Mouse (Mus musculus): ENCODE data around the gene Csk.

Gene Csk

DNA sequence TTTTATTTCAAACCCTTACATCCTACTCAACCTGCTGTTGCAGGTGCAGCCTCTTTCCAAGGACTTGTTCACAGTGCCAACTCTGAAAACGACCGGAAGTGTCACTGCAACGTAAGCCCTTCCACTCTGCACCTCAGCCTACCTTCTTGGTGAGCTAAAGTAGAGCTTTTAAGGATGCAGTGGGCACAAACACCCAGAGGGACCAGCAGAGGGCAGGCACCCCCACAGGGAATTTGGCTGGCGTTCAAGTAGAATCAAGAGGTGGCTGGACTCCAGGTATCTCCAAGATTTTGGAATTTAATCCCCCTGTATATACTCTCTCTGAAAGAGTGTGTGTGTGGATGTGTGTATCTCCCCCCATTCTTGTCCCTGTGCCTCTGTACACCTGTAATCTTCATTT is 4.4 kb upstream of the Csk start:
- DNase-seq (ENCODE audit: low spot score): no peak

DNA sequence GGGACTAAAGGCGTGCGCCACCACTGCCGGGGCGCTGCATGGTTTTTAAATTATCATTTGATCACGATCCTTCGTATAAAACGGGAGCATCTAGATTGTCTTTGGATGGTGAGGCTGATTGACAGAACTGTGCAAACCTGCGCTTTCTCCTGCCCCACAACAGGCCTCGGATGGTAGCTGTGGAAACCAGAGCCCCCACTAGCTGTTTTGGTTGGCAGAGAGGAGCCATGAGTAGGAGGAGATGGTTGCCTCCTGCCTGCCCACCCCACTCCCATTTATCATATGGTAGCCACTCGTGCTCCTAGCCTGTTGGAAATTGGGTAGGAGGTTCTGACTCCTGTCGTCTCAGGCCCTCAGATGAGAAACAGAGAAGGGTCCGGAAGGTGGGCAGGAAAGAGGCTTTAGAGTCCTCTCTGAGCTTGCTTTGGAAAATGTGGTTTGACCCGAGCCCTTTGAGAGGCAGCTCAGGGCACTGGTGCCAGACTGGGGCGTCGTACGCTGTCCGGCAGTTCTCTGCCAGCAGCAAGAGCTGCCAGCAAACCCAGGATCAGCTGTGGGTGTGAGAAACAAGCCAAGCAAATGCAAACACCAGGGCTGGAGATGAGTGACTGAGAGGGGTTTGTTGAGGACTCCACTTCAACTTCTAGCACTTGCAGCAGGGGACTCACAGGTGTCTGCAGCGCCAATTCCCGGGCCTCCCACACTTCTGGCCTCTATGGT is 3.4 kb upstream of the Csk start:
- DNase-seq (ENCODE audit: low spot score): no peak

DNA sequence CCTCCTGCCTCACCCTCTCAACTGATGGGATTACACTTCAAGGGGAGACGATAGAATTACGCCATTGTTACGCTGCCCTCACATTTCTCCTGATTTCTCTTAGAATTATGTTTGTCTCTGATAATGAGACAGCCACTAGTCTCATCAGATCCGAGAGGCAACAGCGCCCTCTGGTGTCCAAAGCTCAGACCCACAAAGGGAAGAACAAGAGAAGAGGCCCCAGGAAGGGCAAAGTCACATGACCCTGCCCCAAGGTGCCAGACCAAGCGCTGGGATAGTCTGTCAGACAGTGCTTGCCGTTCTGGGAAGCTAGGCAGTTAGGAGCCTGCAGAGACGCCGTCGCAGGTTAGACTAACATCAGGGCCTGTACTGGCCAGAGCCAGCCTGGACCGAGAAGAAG is 2.3 kb upstream of the Csk start:
- DNase-seq (ENCODE audit: low spot score): peak; percentile 92

DNA sequence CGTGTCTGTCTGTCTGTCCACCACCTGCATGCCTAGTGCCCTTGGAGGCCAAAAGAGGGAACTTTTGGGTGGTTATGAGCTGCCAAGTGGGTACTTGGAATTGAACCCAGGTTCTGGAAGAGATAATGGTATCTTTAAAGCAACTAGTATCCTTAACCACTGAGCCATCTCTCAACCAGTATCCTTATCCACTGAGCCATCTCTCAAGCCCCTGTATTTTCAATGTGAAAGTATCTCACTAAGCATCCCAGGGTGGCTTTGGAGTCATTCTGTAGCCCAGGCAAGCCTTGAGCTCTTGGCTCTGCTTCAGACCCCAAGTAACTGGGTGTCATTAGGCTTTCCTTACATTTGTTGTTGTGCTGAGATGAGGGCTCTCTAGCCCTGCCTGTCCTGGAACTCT is 1.5 kb upstream of the Csk start:
- no peak for DNase-seq (ENCODE audit: low spot score)

DNA sequence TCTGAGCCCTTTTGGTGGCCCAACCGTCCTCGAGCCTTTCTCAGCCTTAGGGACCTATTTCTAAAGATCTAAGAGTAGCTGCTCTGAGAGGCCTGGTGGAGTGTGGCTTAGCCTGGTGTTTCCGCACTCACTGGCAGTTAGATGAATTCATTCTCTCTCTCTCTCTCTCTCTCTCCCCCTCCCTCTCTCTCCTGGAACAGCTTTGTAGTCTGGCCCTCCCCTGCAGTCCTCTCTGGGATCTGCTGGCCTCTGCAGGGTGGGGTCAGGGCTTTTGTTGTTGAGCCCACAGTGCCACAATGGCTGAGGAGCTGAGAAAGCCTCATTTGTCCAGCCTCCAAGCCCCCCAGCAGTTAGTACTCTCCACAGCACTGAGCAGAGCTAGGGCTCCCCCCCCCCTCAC is 576 bp downstream of the Csk start:
- no peak for DNase-seq (ENCODE audit: low spot score)

DNA sequence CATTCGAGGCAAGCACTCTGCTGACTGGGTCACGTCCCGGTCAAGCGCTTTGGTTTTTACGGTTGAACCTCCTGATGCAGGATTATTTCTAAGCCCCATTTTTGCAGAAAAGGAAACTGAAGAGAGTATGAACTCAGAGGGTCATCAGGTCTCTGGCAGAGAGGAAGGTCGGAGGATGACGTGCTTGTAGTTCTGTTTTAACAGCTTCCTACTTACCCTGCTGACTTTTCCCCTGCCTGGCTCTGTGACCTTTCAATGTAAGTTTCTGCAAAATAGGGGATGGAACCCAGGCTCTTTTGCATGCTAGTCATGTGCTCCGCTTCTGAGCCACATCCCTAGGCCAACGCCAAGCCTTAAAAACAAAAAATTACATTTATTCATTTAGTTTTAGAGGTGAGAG is 1.1 kb downstream of the Csk start:
- no peak for DNase-seq (ENCODE audit: low spot score)

DNA sequence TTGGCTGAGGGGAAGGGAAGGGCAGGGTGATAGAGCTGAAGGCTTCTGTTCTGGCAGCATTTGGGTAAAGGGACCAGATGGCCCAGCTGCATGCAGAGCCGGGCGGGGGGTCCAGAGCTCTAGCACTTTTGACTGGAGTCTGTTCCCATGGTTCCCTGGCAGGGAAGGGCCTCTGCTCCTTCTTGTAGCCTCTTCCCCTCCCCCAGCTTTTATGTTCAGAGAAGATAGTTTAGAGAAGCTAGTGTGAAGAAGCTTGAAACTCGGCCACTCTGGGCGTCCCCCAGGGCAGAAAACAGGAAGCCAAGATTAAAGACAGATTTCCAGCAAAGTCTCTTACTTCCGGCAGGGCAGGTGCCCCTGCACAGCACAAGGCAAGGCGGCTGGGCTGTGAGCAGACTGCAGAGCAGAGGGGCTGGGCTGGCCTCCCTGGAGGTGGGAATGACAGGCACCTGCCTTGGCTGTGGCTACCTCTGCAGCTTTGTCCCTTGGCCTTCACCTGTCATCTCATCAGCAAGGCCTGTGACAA is 2.6 kb downstream of the Csk start:
- peak; percentile 72 for DNase-seq (ENCODE audit: low spot score)

DNA sequence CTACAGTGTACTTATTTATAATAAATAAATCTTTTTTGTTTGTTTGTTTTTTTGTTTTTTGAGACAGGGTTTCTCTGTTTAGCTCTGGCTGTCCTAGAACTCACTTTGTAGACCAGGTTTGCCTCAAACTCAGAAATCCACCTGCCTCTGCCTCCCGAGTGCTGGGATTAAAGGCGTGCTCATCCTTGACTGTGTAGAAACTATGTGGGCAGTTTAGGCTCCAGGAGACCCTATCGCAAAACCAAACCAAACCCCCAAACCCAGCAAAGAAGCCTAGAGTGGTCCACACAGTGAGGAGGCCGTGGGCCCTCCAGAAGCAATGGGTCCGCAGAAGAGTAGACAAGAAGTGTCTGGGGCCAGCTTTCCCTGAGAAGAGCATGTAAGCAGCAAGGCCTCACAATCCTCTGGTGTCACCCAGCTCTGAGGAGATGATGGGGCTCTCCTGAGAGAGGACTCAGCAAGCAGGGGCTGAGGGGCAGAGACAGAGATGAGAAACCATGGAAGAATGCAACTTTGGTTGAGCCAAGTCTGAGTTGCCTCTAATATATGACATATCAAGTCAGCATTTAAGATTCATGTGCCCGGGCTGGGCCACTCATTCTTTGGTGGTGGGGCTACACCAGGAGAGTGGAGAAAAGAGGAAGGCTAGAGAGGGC is 3.2 kb downstream of the Csk start:
- DNase-seq (ENCODE audit: low spot score): no peak

DNA sequence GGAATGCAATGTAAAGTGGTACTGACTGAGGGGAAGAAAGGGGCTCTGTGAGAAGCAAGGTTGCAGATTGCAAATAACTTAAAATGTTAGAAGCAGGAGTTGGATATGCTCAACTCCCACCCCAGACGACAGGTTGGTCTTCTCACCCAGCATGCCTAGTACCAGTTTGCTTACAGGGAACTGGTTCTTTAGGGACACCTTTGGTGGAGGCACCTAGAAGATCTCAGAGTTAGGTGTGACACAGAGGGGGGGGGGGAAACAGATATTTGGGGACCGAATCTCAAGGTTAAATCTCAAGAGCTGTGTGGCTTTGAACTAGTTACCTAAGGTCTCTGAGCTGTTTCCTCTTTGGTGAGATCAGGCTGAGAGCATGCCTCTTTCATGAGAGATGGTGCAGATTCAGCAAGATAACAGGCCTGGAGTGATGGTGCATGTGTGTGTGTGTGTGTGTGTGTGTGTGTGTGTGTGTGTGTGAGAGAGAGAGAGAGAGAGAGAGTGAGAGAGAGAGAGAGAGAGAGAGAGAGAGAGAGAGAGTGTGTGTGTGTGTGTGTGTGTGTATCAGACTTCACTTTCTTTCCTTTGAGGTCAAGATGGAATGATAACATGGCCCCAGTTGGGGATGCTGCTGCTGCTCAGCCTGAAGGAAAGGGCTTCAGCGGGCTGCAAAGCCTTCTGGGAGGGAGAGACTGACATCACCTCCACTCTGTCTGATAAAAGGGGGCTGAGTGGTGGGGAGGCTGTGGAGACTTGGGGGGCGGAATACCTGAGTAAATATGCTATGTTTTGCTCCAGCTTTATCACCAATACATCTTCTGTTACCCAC is 5.9 kb downstream of the Csk start:
- peak; percentile 75 for DNase-seq (ENCODE audit: low spot score)

DNA sequence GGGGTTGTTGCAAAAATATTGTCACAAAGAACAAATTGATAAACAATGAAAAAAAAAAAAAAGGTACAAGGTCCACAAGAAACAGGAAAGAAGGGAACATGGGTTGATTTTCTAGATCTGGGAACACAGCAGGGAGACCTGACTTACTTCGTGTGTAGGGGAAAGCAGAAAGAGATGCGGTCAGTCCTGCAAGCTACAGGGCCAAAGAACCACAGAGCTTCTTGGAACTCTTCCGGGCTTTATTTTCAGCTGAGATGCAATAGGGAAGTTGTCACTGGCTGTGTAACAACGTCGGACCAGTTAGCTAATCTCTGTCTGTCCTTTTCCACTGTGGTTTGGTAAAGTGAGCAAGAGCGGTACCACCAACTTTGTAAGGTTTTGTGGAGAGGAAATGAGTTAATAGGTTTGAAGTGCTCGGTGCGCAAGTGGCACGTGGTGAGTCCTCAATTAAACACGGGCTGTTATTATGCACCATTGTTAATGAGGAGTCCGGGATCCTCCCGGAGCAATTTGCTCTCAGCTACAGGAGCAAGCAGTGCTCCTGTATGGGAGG is 6.8 kb downstream of the Csk start:
- peak; percentile 56 for DNase-seq (ENCODE audit: low spot score)

DNA sequence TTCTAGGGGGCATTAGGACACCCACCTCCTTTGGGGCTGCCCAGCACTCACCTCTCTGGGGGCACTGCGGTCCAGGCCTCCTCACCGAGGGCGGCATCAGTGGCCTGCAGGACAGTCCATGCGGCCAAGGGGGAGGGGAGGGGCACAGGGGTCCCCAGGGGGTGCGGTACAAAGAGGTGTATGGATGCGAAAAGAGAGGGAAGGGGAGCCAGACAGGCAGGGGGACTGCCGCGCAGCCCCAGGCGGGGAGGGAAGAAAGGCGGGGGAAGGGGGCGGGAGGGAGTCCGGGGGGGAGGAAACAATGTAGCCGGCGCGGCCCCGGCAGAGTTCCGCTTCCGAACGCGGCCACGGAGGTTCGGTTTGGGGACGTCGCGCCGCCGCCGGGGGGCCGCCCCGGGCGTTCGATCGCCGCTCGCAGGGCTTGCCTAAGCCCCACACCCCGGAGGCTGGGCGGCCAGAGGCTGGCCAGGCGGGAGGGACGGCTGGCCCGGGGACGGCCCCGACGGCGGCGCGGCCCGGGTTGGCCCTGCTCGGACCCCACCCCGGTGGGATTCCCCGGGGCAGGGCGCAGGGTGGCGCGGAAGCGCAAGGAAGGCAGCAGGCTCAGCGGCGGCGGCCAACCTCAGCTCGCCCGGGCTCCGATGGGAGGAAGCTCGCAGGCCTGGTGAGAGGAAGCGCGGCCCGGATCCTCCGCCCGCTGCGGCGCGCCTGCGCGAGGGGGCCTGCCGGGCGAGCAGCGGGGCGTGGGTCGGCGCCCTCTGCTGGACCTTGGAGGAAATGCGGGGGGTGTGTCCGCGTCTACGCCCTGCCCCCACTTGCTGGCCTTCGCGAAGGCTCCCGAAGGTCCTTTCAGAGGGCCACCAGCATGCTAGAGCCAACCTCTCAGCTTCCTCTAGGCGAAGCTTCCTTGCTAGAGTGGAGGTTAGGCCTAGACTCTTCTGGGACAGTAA is 8.2 kb downstream of the Csk start:
- DNase-seq (ENCODE audit: low spot score): peak; percentile 92

DNA sequence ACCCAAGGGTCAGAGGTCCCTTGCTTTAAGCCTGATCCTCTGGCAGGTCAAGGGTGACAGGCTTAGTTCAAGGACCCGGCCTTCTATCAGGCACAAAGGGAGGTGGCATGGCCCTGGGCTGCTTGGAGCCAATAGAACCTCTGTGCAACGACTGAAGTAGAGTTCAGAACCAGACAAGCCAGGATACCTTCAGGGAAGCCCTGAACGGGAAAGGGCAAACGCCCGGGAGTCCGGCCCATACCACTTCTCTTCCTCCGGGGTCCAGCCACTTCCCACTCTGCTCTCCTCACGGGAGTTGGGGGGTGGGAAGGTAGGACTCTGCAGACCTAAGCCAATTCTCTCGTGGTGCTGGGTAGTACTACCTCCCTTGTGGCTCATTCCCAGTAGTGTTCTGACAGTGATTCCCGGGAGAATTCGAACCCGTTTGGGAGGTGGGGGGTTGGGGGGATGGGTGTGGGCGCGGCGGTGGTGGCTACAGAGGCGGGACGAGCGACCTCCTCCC is 8.9 kb downstream of the Csk start:
- no peak for DNase-seq (ENCODE audit: low spot score)

DNA sequence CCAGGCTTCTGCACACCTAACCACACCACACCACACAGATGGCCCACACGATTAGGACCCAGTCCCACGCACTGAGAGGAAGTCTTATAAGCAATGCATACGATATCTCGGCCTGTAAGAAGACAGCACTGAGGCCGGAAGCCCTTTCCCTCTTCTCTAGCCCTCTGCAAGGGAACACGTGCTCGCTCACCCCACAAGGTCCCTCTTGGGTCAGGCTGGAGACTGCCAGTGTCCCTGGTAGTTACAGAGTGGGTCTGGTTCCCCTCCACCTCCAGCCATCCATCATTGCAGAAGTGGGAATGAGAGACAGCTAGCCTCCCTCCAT is 9.6 kb downstream of the Csk start:
- DNase-seq (ENCODE audit: low spot score): peak; percentile 34

DNA sequence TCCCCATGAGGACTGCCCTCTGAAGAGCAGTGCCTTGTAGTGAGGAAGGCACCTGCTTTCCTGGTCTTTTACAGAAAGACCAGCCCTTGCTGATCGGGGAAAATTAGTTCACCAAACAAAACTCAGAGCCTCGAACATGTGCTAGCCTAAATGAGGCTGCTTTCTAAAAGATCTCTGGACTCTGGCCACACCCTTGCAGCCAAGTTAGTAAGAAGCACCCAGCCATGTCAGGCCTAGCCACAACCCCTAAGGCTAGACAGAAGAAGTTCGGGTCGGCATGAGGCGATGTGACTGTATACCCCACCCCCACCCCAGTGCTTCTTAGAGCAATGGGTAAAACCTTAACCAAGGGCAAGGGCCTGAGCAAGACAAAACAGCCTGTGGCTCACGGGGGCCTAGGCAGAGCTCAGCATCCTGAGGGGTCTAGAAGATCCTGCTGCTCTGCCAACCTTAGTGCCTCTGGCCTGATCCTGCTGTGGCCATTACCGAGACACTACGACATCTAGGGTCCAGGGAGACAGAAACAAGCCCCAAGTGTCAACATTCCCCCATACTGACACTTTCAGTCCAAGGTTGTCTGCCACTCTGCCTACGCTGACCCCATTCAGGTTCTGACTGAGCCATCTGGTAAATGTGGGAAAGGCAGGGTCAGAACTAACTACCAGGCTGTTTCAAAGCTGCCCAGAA is 10.1 kb downstream of the Csk start:
- DNase-seq (ENCODE audit: low spot score): no peak

DNA sequence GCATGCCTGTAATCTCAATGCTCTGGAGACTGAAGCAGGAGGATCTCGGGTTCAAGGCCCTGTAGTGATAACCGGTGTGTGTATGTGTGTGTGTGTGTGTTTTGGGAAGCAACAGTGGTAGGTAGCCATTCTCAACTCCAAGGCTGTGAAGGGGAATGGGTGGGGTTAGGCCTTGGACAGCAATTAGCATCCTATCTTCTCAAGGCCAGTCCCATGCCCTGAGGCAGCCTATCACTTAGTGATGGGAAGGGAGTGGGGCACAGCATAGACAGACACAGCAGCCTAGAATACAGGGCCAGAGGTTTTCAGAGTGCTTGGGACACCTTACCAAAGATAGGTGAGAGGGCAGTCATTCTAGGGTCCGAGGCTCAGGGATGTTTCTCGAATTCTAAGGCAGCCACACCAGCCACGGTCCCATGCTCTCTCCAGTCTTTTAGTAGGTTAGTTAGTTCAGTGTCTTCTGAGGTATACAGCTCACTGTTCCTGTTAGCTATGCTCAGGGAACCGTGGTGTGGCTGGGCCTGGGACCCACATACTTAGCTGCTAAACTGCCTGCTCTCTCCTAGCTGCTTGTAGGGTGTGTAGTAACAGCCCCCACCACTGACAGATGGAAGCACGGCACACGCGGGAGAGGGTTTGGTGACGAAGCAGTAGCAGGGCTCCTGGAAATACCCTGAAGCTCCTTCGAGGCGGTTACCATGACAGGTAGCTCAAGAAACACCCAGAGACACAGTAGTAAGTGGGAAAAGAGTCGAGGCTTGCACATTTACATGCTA is 11.5 kb downstream of the Csk start:
- DNase-seq (ENCODE audit: low spot score): peak; percentile 56

DNA sequence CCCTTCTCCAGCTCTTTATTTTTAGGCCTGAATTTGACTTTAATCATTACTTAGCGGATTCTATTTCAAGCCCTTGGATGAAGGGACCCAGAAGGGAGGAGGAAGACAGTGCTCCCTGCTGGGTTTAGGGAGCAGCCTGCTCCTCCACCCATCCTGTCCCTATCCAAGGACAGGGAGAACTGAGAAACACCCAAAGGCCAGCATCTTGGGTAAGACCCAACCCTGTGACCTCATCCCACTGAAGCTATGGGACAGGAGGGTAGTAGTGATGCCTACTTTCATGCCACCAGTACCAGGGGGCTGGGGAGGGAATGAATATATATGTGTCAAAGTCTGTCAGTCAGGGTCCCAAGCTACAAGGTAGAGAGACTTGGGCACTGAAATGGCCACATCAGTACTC is 12.4 kb downstream of the Csk start:
- DNase-seq (ENCODE audit: low spot score): no peak

DNA sequence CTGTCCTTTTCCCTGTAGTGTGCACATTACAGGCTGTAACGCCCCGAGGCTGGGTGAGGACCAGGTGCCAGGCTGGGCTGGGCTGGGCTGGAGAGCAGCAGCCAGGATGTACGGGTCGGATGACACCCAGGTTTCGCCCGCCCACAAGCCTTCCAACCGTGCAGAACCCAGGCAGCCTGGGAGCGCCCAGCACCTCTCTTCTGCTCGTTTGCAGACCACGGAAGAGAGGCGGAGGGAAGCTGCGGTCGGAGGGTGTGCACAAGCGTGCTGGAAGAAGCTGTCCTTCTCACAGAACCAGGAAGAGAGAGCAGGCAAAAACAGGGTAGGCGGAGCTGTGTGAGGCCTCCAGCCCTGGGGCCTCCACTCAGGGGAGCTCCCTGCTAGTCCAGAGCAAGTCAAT is 13.0 kb downstream of the Csk start:
- DNase-seq (ENCODE audit: low spot score): peak; percentile 94

DNA sequence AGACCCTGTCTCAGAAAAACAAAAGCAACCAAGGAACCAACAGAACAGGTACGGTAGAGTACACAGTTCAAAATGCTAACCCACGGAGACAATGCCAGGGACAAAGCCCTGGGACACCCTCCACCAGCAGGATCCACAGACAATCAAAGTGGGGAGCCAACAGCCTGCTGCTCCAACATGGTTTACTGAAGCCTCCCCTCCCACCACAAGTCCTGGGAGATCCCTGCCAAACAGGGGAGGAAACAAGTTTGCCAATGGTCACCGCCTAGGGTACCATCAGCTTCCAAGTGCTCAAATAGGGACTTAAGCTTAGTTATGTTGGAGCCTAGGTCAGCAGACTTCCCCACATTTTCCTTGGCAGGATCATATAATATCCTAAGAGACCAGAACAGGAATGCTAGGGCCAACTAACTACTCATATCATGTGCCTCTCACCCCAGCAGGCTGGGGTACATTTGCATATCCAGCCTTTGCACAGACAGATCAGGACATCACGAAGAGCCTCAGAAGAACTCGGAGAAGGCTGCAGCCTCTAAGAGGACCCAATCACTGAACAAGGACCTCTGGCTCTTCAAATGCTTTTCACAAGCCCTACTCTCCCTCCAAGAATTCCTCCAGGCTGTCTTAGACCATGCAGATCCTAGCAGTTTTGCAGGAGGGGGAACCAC is 13.6 kb downstream of the Csk start:
- no peak for DNase-seq (ENCODE audit: low spot score)

DNA sequence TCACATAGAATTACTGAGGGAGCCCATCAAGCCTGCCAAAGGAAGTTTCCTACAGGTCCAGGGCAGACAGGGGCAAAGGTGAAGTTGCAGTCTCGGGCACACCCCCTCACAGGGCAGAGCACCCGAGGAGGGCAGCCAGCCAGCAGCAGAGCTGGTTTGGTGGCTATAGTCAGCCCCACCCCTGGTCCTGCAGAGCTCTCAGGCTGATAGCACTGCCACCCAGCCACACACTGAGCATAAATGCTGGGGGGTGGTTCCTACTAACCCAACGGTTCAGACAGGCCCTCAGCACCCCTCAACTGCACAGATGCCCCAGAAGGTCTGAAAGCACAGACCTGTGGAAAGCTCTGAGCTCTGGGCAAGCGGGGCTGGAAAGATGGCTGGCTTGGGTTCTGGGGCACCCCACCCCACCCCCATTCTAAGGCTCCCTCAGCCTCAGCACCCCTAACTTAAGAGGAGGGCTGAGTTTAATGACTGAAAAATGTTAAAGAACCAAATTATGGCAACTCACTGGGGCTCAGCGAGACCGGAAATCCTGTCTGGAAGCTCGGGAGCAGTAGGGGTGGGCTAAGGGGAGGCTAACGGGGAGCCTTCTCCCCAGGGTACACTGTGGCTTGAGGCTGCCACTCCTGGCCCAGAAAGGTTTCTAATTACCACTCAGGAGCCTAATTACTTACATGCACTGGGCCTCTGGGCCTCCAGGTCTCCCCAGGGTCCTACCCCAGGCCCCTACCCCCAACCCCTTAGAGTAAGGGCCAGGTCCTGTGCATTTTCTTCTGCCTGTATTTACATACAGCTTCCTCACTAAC is 14.6 kb downstream of the Csk start:
- no peak for DNase-seq (ENCODE audit: low spot score)
